Mouse (Mus musculus): ENCODE measurements around the gene Sbno2.

The Sbno2 gene

GRCm38 (mm10) chr10:80141786-80142529 is 36.6 kb upstream of the Sbno2 start:
- DNase-seq (ENCODE audit: low spot score): peak; percentile 56

GRCm38 (mm10) chr10:80141243-80141642 is 35.9 kb upstream of the Sbno2 start:
- peak; percentile 61 for DNase-seq (ENCODE audit: low spot score)

GRCm38 (mm10) chr10:80140666-80141035 is 35.3 kb upstream of the Sbno2 start, which contains the start of gene Cbarp:
Cbarp (minus strand) TSS chr10:80140835.
- DNase-seq (ENCODE audit: low spot score): no peak

GRCm38 (mm10) chr10:80139975-80140665 is 34.7 kb upstream of the Sbno2 start:
- DNase-seq (ENCODE audit: low spot score): no peak

- DNase-seq (ENCODE audit: low spot score): no peak
Observed at GRCm38 (mm10) chr10:80139439-80139775, 34.0 kb upstream of the Sbno2 start.

DNA sequence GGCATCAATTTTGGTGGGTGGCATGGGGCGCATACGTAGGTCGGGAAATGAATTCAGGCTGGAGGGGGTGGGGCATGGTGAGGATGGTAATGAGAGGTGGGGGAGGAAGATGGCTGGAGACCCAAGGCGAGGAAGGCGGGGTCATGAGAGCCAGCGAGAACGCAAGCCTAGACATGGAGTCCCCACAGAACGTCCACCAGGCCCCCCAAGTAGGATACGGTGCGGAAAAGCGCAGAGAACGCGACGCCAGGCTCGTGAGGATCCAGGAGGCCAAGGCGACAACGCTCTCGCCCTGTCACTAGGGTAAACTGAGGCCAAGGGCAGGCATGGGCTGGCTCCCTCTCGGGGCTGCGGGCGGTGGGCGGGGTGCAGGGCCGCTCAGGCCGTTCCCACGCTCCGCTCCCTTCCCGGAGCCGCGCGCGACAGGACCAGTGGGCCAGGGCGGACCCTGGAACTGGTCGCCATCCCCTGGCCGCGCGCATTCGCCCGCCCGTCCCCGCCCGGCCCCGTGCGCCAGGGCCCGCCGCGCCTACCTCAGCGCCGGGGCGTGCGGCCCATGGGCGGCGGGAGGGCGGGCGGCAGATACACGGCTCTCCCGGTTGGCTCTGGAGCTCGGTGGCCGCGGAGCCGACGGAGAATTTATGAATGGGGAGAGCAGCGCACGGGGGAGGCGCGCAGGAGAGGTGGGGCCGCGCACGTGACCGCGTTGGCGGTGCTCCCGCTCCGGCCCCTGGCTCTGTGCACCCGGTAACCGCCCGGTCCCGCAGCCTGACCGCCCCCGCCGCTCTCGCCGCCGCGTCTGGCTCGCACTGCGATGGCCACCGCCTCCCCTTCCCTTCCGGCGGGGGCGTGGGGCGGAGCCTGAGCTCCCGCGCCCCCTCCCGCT is 33.4 kb upstream of the Sbno2 start, which contains the start of gene Atp5d:
Gene Atp5d, plus strand, starts transcription at position 80 of the 886 bp plus-strand sequence.
- DNase-seq (ENCODE audit: low spot score): no peak

DNA sequence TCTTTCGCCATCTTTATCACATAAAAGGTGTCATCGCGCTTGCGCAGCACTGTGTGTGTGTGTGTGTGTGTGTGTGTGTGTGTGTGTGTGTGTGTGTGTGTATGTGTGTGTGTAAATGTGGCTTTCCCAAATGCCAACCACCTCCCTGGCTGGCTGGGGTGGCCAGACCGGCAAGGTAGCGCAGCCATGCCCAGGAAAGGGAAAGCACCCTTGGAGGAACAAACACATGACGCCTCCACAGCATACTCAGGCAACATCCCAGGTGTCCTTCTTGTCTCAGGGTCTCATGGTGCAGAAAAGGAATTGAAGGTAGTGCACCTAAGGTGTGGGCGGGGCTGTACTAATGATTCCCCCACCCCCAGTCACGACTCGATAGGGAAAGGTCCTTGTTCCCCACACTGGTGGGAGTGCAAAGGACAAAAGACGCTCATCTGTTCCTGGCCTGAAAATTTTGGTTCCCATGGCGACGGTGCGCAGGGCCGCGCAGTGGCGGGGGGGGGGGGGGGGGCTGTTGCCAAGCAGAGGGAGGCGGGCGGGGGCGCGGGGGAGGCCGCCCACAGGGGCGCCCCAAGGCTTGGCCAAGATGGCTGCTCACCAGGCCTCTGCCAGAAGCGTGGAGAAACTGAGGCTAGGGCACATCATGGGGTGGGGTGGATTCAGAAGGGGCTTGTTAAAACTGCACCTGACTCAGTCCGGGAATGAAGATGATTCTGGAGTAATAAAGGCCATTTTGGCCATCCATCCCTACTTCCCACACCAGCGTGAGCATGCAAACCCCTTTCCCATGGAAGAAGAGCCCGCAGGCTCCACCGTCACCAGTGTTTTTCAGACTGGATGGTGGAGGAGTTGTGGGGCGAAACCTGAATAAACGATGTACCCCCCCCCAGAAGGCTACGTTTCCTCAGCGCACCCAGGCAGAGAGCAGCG is 32.5 kb upstream of the Sbno2 start:
- DNase-seq (ENCODE audit: low spot score): no peak

GRCm38 (mm10) chr10:80136952-80137625 is 31.7 kb upstream of the Sbno2 start:
- no peak for DNase-seq (ENCODE audit: low spot score)

DNA sequence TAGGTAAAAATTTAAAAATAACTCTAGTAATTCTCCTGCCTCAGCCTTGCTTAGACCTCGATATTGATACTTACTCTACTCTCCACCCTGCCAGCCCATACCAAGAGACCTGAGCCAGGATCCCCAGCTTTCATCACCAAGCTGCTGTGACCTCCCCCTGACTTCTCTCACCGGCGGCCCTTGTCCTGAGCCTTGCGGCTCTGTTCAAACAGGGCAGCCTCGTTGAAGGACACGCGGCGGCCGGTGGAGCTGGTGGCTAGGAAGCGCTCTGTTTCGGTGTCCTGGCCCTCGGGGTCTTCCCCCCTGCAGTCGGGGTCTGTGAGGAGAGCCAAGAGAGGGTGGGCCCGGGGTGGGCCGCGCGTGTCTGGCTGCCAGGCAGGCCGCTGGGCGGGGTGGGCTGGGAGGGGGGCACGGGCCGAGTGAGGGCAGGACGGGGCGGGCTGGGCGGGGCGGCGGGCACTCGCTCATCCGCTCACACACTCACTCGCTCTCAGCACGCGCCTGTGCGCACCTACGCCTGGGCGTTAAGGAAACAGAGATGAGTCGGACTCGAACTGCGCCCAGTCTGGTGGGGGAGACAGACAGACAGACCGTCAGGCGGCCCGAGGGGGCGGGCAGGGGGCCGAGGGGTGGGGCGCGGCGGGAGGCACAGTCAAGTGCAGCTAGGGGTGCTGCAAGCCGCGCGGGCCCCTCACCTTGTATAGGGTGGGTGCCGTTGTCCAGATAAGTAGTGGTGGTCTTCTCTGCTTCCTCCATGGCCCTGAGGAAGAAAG is 31.0 kb upstream of the Sbno2 start:
- DNase-seq (ENCODE audit: low spot score): no peak

DNA sequence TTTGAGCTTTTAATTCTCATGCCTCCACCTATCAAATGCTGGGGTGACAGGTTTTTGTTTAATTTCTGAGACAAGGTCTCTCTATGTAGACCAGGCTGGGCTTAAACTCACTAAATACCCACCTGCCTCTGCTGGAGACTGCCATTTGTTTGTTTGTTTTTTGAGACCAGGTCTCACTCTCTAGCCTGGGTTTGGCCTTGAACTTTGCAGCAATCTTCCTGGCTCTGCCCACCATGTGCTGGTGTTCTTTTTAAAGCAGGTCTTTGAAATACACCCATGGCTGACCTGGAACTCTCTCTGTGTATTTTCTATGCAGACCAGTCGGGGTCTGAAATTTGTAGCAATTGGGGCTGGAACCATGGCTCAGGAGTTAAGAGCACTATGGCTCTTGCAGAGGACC is 30.3 kb upstream of the Sbno2 start:
- DNase-seq (ENCODE audit: low spot score): no peak

GRCm38 (mm10) chr10:80135161-80135560 is 29.8 kb upstream of the Sbno2 start:
- no peak for DNase-seq (ENCODE audit: low spot score)

GRCm38 (mm10) chr10:80134421-80134820 is 29.1 kb upstream of the Sbno2 start:
- no peak for DNase-seq (ENCODE audit: low spot score)

- no peak for DNase-seq (ENCODE audit: low spot score)
Observed at GRCm38 (mm10) chr10:80133226-80133849, 28.0 kb upstream of the Sbno2 start.

GRCm38 (mm10) chr10:80131952-80132350 is 26.6 kb upstream of the Sbno2 start:
- no peak for DNase-seq (ENCODE audit: low spot score)

DNA sequence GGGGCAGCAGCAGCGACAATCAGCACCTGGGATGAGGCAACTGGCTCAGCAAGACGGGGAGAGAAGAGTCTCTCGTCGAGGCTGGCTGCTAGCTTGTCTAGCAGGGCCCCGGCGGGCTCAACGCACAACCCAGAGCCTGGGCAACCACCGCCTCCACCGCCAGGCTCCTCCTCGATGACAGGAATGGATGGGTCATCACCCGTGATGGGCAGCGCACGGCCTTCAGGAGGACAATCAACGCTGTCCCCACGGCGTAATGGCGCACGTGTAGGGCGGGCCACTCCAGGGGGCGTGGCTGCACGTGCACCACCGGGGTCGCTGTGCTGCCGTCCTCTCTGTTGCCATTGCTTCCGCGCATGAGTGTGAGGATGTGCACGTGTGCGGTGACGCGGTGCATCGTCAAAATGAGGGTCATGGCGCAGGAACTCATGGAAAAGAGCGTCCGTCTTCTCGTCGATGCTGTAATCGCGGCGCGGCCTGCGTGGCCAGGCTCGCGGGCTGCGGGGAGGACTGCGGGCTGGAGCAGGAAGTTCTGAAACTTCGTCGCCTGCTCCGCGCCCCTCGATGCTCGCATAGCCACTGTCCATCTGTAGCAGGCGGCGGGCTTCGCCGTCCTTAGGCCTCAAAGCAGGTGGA is 26.1 kb upstream of the Sbno2 start:
- no peak for DNase-seq (ENCODE audit: low spot score)

GRCm38 (mm10) chr10:80130403-80131031 is 25.1 kb upstream of the Sbno2 start:
- no peak for DNase-seq (ENCODE audit: low spot score)

GRCm38 (mm10) chr10:80129846-80130245 is 24.5 kb upstream of the Sbno2 start:
- no peak for DNase-seq (ENCODE audit: low spot score)

GRCm38 (mm10) chr10:80127920-80128319 is 22.5 kb upstream of the Sbno2 start:
- no peak for DNase-seq (ENCODE audit: low spot score)
